Mouse (Mus musculus) olfactory bulb, adult 2 months (tissue): ENCODE data around the gene Tmem150a. TPM values are rescaled to one million over a fixed set of nuclear protein-coding genes. Genes with fewer than 3 reads are reported as not detected.

Source experiments
- H3K27ac ChIP-seq: fragments of 200-500 bp; 2 replicates; pipeline ENCODE4 v1.5.1; 2012; ENCODE audit warnings: low read depth, low read length; ENCODE audit not compliant: insufficient read depth
- H3K4me1 ChIP-seq: fragments of 200-500 bp; 2 replicates; pipeline ENCODE4 v1.6.1; 2012; ENCODE audit warnings: low read length; ENCODE audit not compliant: control insufficient read depth, insufficient read depth
- H3K4me3 ChIP-seq: fragments of 200-500 bp; 2 replicates; pipeline ENCODE4 v1.5.1; 2012; ENCODE audit warnings: mild to moderate bottlenecking, low read depth, low read length, moderate library complexity; ENCODE audit not compliant: insufficient read depth
- CTCF ChIP-seq: fragments of 200-500 bp; IDR thresholded peaks from 2 replicates; pipeline ENCODE4 v1.5.1; 2012; ENCODE audit warnings: low read depth, mild to moderate bottlenecking, low read length, moderate library complexity; ENCODE audit not compliant: insufficient read depth
- POLR2A ChIP-seq: fragments of 200-500 bp; IDR thresholded peaks from 2 replicates; pipeline ENCODE4 v1.6.1; 2012; ENCODE audit warnings: mild to moderate bottlenecking, low read depth, low read length, moderate library complexity; ENCODE audit not compliant: insufficient read depth
- WGBS: fragments of 180-500 bp; shearing (Covaris S2); methylation state at CpG from one replicate; pipeline ENCODE4 v1.1.7; 2018; 5-methylcytosine and 5-hydroxymethylcytosine counted together
- polyA plus RNA-seq: library from polyadenylated mRNA; stranded (reverse); fragments of >200 nt; gene quantifications from 2 replicates; pipeline ENCODE4 v1.2.4, GENCODE M21; 2012; ENCODE audit warnings: low replicate concordance; ENCODE audit not compliant: missing spikeins, insufficient read depth, insufficient read length

Tmem150a gene
- polyA plus RNA-seq, 1 experiment: not detected

GRCm38 (mm10) chr6:72374820-72375563, 19.7 kb downstream of the Tmem150a start:
- 87% methylated on average over 15 of the region's 15 CpGs for WGBS
- no peak for TF ChIP-seq CTCF
- no peak for TF ChIP-seq POLR2A
- Histone ChIP-seq H3K4me3 (no peak overlapping the region), H3K27ac (no peak overlapping the region), H3K4me1 (peaks cover 8% of the 10 kb centered on the region; the same call in 1 of the 2 replicates)

GRCm38 (mm10) chr6:72378510-72379234, 23.4 kb downstream of the Tmem150a start:
- Histone ChIP-seq H3K4me3 (no peak overlapping the region), H3K4me1 (peaks cover 4% of the 10 kb centered on the region; the same call in 1 of the 2 replicates), H3K27ac (no peak overlapping the region)
- no peak for TF ChIP-seq CTCF
- TF ChIP-seq POLR2A: no peak
- WGBS: 93% methylated on average over 8 of the region's 8 CpGs

- H3K4me1 ChIP-seq: peaks cover 4% of the 10 kb centered on the region; the same call in 1 of the 2 replicates
- 63% methylated on average over 7 of the region's 7 CpGs for WGBS
- H3K4me3 ChIP-seq: peak overlapping the region; percentile 46
- no peak for TF ChIP-seq POLR2A
- TF ChIP-seq CTCF: no peak
- H3K27ac ChIP-seq: no peak overlapping the region
Observed at GRCm38 (mm10) chr6:72379377-72380130, 24.3 kb downstream of the Tmem150a start.

GRCm38 (mm10) chr6:72380131-72380770, 25.0 kb downstream of the Tmem150a start, which contains the start of gene Vamp5:
Vamp5 (minus strand) TSS chr6:72380468.
- TF ChIP-seq POLR2A (no peak), CTCF (no peak)
- Histone ChIP-seq H3K27ac (no peak within 1 kb of the TSS), H3K4me3 (peak within 1 kb of the TSS; percentile 46), H3K4me1 (peaks cover 4% of the 10 kb centered on the region; the same call in 1 of the 2 replicates)
- 4% methylated on average over 49 of the region's 49 CpGs for WGBS

- Histone ChIP-seq H3K4me1 (peaks cover 4% of the 10 kb centered on the region; the same call in 1 of the 2 replicates), H3K27ac (no peak overlapping the region), H3K4me3 (no peak overlapping the region)
- no peak for TF ChIP-seq CTCF
- no peak for TF ChIP-seq POLR2A
- WGBS: 86% methylated on average over 6 of the region's 6 CpGs
Observed at GRCm38 (mm10) chr6:72382494-72382893, 27.2 kb downstream of the Tmem150a start.

- peaks cover 4% of the 10 kb centered on the region; the same call in 1 of the 2 replicates for H3K4me1 ChIP-seq
- 84% methylated on average over 6 of the region's 6 CpGs for WGBS
- TF ChIP-seq POLR2A: no peak
- no peak overlapping the region for H3K4me3 ChIP-seq
- H3K27ac ChIP-seq: no peak overlapping the region
Observed at GRCm38 (mm10) chr6:72383142-72383820, 28.0 kb downstream of the Tmem150a start.

- Histone ChIP-seq H3K27ac (no peak overlapping the region), H3K4me3 (no peak overlapping the region), H3K4me1 (peaks cover 4% of the 10 kb centered on the region; the same call in 1 of the 2 replicates)
- 93% methylated on average over 7 of the region's 7 CpGs for WGBS
- TF ChIP-seq POLR2A: no peak
- no peak for TF ChIP-seq CTCF
Observed at GRCm38 (mm10) chr6:72383952-72384351, 28.7 kb downstream of the Tmem150a start.

- no peak for TF ChIP-seq POLR2A
- TF ChIP-seq CTCF: no peak
- Histone ChIP-seq H3K4me3 (no peak overlapping the region), H3K4me1 (peaks cover 11% of the 10 kb centered on the region), H3K27ac (no peak overlapping the region)
- WGBS: 94% methylated on average over 4 of the region's 4 CpGs
Observed at GRCm38 (mm10) chr6:72385258-72385657, 30.0 kb downstream of the Tmem150a start.
